Mouse (Mus musculus): Measurements from ENCODE around the gene Rngtt. TPM values are rescaled to one million over a fixed set of nuclear protein-coding genes. Genes with fewer than 3 reads are reported as not detected.
"Not testable (repeated sequence)": the region's sequence is repeated elsewhere in the genome, so short reads cannot be mapped to it uniquely, and the experiment has no call there.

Gene Rngtt
- total RNA-seq, 2 experiments from 2014 or later, result 27.5 to 34.1 TPM

DNA sequence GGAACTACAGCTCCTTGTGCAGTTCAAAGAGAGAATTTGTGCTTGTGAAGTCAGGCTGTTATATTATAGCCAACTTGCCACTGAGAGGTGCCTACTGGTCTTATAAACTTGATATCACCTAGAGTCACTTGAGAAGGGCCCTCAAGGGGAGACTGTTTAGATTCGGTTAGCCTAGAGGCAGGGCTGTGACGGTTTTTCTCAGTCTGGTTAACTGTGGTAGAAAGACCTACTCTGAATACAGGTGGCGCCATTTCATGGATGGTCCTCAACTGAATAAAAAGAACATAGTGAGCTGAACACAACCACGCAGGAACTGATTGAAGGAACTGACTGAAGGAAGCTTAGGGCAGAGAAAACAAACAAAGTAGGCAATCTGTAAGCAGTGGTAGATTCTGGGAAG, 3.0 kb upstream of the Rngtt start:
- DNase-seq (ENCODE audit: low spot score in 2 of 2), result no peak

DNA sequence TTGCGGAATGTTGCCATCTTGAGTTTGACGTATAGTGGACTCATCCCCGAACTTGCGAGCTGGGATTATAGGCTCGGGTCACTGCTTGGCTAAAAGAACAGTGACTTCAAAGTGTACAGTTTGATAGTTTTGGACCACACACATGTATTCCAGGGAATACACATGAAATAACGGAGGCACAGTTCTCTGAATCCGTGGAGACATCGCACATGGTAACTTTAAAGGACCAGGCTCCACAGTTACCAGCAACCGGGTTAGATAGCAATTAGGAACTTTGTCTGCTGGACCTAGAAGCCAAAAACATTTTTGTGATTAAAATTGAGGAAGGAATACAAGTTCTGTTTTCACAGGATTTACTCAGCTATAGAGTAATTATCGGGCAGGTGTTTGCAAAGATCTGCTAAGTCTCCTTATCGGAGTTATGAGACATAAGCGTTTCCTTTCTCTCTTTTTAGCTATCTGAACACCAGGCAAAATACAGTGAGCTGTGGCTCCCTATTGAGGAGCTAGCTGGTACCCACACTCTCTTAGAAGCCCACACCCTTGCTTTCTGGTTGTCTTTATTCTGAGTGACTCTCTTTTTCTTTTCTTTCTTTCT, 828 bp downstream of the Rngtt start:
- DNase-seq (ENCODE audit: low spot score in 2 of 2), result no peak

DNA sequence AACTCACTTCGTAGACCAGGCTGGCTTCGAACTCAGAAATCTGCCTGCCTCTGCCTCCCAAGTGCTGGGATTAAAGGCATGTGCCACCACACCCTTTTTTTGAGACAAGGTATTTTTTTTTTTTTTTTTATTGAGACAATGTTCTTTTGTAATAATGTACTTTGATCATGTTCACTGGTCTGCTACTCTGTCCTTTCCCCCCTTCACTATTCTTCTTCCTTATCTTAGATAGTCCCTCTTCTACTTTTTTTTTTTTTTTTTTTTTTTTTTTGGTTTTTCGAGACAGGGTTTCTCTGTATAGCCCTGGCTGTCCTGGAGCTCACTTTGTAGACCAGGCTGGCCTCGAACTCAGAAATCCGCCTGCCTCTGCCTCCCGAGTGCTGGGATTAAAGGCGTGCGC, 4.0 kb downstream of the Rngtt start:
- not testable (repeated sequence) for DNase-seq (ENCODE audit: low spot score in 2 of 2)

DNA sequence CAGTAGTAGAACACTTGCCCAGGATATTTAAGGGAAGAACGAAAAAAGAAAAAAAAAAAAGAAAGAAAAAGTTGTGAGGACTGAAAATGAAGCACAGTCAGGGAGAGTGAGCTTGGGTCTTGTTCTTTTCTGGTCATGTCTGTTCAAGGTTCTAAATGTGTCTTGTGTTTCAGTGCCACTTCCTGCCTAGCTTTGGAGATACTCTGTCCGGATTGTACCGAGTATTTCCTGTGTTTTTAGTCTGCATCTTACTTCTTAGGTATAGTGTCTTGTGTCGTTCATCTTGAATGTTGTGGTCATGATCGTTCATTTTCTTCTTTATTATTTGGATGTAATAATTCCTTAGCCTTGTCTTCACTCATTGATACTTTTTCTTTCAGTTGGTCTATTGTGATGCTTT, 5.7 kb downstream of the Rngtt start:
- DNase-seq (ENCODE audit: low spot score in 2 of 2), result no peak

DNA sequence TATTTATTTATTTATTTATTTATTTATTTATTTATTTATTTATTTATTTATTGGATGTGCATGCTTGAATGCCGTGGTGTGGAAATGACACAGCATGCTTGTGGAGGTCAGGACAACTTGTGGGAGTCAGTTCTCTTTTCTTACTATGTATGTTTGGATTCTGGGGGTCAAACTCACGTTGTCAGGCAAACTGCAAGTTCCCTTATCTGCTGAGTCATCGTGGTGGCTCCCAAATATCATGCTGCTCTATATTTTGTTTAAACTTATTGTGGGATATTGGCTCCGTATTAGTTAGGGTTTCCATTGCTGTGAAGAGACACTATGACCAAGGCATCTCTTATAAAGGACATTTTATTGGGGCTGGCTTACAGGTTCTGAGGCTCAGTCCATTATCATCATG, 21.0 kb downstream of the Rngtt start:
- no peak for DNase-seq (ENCODE audit: low spot score in 2 of 2)

DNA sequence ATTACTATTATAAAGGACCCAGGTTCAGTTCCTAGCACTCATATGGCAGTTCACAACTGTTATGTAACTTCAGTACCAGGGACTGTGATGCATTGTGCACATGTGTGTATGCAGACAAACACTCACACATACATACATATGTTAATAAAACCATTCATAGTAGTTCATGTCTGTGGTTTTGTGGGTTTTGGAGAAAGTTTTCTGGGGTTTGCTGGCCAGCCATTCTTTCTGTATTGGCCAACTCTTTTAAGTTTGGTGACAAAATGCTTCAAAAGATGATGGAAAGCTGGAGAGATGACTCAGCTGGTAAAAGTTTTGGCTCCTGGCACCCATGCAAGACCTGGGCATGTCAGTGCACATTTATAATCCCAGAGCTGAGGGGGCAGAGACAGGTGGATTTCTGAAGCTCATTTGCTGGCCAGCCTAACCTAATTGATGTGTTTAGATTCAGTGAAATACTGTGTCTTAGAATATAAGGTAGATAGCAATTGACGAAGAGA, 22.9 kb downstream of the Rngtt start:
- DNase-seq (ENCODE audit: low spot score in 2 of 2), result no peak

DNA sequence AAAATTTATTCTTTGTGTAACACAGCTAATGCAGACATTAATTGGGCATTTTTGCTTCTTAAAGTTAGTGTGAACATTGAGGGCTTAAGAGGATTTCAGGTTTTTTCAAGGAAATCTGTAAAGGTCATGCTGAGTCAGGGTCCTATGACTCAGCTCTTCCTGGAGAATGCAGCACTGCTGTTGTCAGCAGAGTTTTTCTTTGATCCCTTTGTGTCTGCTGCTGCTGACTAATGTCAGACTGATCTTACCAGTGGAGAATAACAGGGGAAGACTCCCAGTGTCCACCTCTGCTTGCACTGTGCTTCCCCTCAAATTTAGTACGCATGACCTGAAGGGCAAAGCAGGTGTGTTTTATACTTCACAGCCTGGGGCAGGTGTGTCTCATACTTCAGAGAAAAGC, 27.9 kb downstream of the Rngtt start:
- DNase-seq (ENCODE audit: low spot score in 2 of 2), result no peak

DNA sequence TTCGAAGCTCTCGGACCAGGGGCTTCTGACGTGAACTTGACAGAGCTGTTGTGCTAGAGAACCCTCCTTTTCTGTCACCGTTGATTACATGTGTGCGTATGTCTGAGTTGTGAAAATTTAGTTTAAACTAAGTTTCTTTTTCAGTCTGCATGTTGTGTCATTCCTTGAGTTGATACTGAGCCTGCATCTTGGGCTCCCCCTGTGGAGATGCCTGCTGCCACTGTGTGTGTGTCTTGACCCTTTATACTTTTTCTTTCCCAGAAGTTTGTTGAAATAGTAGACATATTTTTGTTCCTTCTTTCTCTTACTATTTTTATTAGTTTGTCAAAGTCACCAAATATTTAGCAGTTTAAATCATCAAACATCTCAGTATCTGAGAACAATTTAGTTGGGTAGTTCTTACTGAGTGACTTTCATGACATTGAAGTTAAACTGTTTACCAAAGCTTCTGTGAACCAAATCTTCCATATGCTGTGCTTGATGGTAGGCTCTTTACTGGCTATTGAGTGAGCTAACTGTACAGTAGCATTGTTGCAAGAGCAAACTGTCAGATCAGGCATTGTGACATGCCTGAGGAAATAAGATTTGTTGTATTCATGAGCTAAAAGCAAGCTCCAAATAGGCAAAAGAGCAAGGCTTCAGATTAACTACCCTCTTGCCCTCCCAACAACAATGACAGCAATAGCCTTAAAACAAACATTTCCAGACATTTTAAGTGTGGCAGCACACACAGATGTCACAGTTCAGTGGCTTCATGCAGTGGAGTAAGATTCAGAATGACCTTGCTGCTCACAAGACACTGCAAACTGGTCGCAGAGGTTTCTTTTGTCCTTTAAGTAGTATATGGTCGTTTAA, 33.0 kb downstream of the Rngtt start:
- no peak for DNase-seq (ENCODE audit: low spot score in 2 of 2)

DNA sequence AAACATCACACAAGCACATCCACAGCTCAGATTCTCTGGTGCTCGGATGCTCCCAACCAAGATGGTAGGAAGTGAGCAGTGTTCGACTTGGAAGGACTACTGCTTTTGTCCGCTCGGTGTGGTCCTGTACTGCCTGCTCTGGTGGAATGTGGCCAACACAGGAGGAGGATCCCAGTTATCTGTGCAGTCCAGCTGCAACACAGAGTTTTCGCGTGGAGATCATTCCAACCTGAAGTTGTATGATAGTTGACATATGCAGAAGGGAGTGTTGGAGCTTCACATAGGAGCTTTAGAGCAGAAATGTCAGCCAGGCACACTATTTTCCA, 33.6 kb downstream of the Rngtt start:
- no peak for DNase-seq (ENCODE audit: low spot score in 2 of 2)

DNA sequence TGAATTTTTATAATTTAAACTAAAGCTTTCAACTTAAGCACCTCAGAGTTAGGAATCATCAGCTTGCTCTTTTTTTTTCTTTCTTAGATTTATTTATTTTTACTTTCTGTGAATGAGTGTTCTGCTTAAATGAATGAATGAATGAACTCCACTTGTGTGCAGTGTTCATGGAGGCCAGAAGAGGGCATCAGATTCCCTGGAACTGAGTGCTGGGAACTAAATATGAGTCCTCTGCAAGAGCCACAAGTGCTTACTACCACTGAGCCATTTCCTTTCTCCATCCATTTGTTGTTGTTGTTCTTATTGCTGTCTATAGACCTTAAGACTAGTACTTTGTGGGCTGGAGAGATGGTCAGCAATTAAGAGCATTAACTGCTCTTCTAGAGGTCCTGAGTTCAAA, 53.3 kb downstream of the Rngtt start:
- no peak for DNase-seq (ENCODE audit: low spot score in 2 of 2)

DNA sequence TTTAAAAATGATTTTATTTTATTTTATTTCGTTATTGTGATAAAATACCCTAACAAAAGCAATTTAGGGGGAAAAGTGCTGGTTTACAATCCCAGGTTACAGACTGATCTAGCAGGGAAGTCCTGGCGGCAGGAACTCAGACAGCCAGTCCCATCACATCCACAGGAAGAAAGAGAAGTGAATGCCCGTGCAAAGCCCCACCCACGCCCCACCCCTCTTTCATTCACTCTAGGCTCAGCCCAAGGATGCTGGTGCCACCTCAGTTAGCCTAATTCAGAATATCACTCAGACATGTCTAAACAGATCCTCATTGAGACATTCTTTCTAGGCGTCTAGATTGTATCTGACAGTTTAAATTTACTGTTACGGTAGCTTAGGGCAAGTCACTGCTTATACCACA, 64.8 kb downstream of the Rngtt start:
- DNase-seq (ENCODE audit: low spot score in 2 of 2), result no peak

DNA sequence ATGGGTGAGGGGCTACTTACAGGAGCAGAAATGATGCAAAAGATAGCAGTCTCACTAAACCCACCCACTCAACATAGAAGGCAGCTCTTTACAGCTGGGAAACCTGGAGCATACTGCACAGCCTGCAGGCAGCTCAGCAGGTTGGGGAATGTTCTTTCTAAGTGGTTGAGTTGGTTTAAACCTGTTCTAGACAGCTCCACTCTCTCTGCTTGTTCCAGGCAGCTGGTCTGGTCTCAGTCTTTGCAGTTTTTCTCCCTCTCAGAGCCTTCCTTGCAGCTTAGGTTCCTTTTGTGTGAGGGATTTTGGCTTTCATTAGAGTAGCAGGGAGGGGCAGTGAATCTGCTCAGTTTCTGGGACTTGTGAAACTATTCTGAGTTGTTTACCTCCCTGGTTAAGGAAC, 67.5 kb downstream of the Rngtt start:
- DNase-seq (ENCODE audit: low spot score in 2 of 2), result no peak

DNA sequence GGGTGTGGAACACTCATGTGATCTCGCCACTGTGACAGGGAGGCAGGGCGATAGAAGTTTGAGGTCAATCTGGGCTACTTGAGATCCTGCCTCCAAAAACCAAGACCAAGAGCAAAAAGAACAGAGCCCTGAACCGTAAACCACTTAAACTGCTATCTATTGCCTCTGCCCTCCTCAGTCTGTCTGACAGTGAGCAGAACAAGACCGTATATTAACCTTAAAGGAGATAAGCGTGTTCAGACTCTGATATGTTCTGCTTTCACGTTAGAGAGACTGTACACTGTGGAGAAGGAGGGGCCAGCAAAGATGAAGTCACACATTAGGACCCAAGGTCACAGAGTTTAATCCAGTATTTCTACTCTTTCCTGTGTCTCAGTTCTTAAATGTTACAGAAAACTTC, 68.8 kb downstream of the Rngtt start:
- no peak for DNase-seq (ENCODE audit: low spot score in 2 of 2)

DNA sequence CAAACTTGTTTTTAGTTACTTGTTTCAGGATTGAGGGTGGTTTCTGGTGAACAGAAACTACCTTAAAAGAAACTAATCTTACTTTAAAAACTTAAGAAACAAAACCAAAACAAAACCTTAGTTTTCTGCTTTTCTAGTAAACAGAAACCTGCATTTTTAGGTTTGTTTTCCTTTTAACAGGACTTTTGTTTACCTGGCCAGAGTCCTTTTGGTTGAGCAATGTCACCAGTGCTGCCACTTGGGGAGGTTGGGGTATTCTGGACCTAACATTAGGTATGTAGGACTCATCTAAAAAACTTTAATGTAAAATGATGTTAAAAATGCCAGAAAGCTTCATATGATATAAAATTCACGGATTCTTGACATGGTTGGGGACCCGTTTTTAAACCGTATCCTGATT, 78.8 kb downstream of the Rngtt start:
- DNase-seq (ENCODE audit: low spot score in 2 of 2), result no peak

DNA sequence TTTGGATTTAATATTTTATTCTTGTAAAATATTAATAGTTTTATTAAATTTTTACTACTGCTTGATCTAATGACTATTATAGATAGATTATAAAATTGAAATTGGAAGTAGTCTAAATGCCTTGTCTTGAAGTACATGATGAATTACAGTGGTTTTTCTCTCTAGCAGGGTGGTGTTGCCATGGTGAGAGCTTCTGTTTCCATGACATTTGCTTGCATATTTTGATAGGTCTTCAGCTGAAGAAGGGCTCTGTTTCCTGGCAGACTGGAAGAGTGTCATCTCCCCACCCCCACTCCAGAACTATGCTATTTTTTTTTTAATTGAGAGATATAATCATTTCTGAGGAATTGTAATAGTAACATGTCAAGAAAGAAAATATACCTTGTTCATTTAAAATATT, 80.5 kb downstream of the Rngtt start:
- peak; percentile 20 to 80 for DNase-seq (ENCODE audit: low spot score in 2 of 2)

DNA sequence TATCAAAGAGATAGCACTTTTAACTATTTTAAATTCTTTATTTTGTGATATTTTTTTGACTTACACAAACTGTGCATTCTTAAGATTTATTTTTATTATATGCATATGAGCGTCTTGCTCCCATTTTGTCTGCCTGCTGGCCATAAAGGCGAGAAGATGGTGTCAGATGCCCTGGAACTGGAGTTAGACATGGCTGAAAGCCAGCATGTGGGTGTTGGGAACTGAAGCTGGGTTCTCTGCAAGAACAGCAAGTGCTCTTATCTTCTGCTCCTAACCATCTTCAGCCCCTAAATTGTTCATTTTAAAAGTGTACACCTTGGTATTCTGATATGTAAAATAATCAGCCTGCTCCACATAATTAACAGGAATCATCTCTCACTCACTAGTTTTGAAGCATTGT, 83.3 kb downstream of the Rngtt start:
- peak in 1 of 2 experiments; percentile 35 for DNase-seq (ENCODE audit: low spot score in 2 of 2)

DNA sequence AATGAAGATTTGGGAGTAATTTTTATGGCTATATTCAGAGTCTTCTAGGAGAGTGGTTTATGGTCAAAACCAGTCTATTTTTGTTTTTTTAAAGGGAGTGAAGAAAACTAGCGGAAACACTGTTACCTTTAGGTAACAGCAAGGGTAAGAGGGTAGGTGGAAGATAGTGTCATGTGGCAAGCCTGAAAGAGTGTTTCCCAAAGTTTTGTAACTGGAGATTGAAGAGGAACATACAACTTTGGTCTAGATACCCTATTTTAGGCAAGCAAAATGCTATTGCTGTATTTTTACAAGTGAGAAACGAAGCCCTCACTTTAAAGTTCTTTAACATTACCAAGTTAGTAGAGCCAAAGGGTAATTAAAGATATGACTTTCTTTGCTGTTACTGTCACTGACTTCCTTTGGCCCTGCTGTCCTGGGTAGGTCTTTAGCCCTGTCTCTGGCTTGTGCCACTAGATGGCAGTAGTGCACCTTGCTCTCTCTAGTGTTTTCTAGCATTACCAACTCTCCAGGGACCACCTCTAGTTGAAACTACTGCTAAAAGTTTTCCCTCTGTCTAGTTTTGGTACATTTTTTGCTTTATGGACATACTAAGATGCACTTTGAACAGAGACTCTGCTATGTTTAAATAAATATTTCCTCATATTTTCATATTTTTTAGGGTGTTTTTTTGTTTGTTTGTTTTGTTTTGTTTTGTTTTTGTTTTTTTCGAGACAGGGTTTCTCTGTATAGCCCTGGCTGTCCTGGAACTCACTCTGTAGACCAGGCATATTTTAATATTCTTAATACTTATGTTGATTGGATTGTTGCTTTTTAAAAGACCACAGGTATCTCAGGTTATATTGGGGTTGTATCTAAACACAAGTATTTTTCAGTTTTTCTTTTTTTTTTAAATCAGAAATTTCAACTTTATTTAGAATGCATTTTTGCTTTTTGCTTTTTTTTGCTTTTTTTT, 86.4 kb downstream of the Rngtt start:
- DNase-seq (ENCODE audit: low spot score in 2 of 2), result peak; percentile 72 to 93

DNA sequence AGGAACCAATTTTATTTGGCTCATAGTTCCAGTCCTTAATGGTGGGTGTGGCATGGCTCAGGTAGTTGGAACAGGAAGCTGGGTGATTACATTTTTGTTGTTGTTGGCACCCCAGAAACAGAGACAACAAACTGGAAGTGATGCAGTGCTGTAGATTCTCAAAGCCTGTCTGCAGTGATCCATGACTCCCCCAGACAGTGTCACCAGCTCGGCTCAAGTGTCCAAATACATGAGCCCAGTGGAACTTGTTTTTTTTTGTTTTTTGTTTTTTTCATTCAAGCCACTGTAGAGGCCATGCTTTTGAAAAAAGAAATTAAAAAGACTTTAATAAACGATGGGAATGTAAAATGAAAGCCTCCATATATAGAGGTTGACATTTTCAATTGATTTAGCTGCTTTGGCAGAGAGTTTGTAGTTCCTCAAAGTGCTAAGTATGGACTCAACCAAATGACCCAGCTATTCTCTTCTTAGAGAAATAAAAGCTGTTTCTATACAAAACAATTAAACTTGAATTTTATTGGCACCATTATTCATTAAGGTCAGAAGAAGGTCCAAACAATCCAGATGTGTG, 95.7 kb downstream of the Rngtt start:
- DNase-seq (ENCODE audit: low spot score in 2 of 2), result no peak

DNA sequence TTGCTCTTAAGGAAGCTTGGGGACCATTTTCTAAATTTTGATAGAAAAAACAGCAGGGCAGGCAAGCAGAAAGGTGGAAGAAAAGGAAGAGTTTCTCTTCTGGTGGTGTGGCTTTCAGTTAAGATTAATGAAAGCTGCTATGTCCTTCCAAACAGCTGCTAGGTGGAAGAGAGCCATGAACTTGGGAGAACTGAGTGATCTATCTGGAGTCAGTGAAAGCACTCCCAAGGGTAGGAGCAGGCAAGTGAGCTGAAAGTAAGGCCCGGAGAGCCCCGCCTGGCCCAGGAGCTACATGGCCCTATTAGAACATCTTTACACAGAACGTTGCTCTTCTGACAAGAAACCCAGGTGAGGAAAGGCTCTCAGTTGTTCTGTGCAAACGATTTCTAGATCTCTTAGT, 103.7 kb downstream of the Rngtt start:
- no peak for DNase-seq (ENCODE audit: low spot score in 2 of 2)

DNA sequence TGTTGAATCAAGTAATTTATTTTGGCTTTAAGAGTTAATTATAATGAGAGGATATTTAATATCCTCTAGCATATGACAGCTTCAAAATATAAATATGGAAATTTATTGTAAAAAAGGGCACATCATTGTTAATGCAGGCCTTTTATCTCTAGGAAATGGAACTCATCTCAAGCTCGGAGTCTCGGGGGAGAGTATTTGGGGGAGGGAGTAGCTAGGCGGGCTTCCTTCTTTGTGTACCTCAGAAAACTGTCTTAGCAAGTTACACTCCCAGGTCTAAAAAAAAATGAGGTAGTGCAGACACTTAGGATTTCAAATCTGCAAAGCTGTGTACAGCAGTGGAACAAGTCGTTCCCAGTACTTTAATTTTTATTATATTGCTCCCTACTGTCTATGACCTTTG, 104.7 kb downstream of the Rngtt start:
- no peak for DNase-seq (ENCODE audit: low spot score in 2 of 2)

DNA sequence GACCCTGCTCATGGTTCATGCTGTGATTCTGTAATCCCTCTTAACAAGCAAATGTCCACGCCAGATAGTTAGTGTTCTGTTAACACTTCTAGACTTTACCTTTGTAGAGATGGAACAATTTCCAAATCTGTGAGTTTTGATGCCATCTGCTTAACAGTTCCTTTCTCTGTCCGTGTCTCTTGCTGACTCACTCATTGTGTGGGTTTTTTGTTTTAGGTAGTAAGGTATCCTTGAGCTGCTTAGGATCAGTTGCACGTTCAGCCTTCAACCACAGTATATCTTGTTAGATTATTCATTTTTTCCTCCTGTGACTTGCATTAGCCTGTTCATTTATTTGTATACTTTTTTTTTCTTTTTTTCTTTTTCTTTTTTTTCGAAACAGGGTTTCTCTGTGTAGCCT, 107.3 kb downstream of the Rngtt start:
- no peak for DNase-seq (ENCODE audit: low spot score in 2 of 2)

DNA sequence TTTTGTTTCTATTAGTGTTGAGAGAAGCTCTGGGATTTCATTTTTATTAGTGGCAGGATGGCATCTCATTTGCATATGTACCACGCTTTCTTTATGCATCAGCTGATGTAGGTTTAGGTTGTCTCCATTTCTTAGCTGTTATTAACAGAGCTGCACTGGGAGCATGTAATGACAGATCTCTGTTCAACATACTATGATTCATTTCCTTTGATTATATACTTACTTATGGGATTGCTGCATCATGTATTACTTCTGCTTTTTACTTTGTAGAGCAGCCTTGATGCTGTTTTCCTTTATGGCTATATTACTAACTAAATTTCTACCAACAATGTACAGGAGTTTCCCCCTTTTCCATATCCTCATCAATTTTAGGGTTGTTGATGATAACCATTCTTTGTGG, 109.5 kb downstream of the Rngtt start:
- DNase-seq (ENCODE audit: low spot score in 2 of 2), result no peak

Data from layer of hippocampus, adult 18-20 months (tissue).